Mouse (Mus musculus): Measurements from ENCODE around the gene Neurl3. TPM values are rescaled to one million over a fixed set of nuclear protein-coding genes. Genes with fewer than 3 reads are reported as not detected.

The Neurl3 gene
- total RNA-seq, 4 experiments from 2014 or later: 0.27 to 1.1 (median 0.40) TPM

Other genes with a start within 250 kb of the Neurl3 start
- 10 to 100 TPM; 19.3 to 23.2 (median 20.8) TPM for gene Hs6st1, start 206.3 kb downstream of the Neurl3 start, total RNA-seq (2022)
- gene Uggt1, start 30.0 kb downstream of the Neurl3 start, total RNA-seq (2022): 10 to 100 TPM; 27.1 to 32.6 (median 27.3) TPM
- 1 to 10 TPM; 4.1 to 10.0 (median 7.3) TPM for gene Arid5a, start 33.1 kb upstream of the Neurl3 start, total RNA-seq (2022)
- gene Kansl3, start 94.5 kb upstream of the Neurl3 start, total RNA-seq (2022): 10 to 100 TPM; 34.1 to 50.1 (median 38.7) TPM
- gene Fer1l5, start 97.6 kb upstream of the Neurl3 start, total RNA-seq (2022): not detected
- 10 to 100 TPM; 19.9 to 24.7 (median 22.6) TPM for gene Lman2l, start 170.6 kb upstream of the Neurl3 start, total RNA-seq (2022)
- 1 to 10 TPM; 4.9 to 7.7 (median 5.1) TPM for gene Cnnm4, start 196.9 kb upstream of the Neurl3 start, total RNA-seq (2022)
- 10 to 100 TPM in 3 of 4 experiments, 1 to 10 TPM in 1; 8.9 to 12.8 (median 11.3) TPM for gene Cnnm3, start 237.2 kb upstream of the Neurl3 start, total RNA-seq (2022)

Measured in gastrocnemius, adult 8-10 months (tissue).